Mouse (Mus musculus) erythroblast, embryonic 14.5 days (primary cell): Measurements from ENCODE around the gene Myof.

Source experiments
- GATA1 ChIP-seq: IDR thresholded peaks from 2 replicates; pipeline ENCODE4 v1.6.1; 2012; ENCODE audit warnings: low read length, inconsistent platforms, mixed read lengths
- TAL1 ChIP-seq: IDR thresholded peaks from 3 replicates; pipeline ENCODE4 v1.6.1; 2012; ENCODE audit warnings: low read length, inconsistent platforms, mixed read lengths

GRCm38 (mm10) chr19:38049686-38050085 is 6.3 kb upstream of the Myof start:
- TF ChIP-seq GATA1 (no peak), TAL1 (no peak)
